Mouse (Mus musculus): ENCODE measurements around the gene Gosr2.

Gene Gosr2

GRCm38 (mm10) chr11:103647921-103648620 is 49.6 kb downstream of the Gosr2 start:
- no peak for DNase-seq (ENCODE audit: low read depth, low spot score)

GRCm38 (mm10) chr11:103646301-103646700 is 51.4 kb downstream of the Gosr2 start:
- DNase-seq (ENCODE audit: low read depth, low spot score), result no peak

- no peak for DNase-seq (ENCODE audit: low read depth, low spot score)
These were observed 52.0 kb downstream of the Gosr2 start for GRCm38 (mm10) chr11:103645731-103646130.

DNA sequence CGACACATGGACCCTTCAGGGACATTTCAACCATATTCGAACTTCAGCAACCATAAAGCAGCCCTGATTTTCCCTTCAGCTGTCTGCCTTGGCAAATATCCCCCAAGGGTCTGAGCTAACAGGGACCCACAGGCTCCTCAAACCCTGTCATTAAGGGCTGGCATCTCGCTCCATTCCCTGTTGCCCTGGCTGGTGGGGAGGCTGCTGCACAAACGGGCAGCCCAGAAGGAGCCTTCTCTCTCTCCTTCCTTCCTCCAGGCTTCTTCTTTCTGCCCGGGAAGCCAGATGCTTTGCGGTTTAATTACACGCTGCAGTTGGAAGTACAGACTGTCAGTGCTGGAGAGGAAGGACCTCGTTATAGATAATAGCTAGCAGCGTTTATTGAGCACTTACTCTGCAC is 54.5 kb downstream of the Gosr2 start:
- no peak for DNase-seq (ENCODE audit: low read depth, low spot score)

DNA sequence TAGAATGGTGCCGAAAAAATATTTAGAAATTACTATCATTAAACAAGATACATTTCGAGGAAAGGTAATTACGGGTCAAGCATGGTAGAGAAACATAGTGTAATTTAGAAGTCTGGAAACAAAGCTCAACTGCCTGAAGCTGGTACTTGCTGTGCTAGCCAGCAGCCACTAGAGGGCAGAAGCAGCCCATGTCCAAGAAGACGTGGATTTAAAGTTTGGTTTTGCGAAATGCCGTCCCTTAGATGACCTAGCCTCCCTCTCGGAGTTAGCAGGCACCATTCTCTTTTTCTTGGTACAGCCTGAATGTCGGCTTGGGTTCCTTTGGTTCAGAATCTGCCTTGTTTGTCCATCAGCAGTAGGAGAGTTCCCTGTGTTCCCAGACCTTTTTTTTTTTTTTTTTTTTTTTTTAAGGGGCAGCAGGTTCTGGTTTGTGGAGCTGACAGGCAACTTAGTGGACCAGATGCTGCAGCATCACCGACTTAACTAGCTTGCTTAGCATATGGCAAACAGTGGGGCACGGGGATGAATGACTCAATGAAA is 58.2 kb downstream of the Gosr2 start:
- peak; percentile 72 for DNase-seq (ENCODE audit: low read depth, low spot score)

DNA sequence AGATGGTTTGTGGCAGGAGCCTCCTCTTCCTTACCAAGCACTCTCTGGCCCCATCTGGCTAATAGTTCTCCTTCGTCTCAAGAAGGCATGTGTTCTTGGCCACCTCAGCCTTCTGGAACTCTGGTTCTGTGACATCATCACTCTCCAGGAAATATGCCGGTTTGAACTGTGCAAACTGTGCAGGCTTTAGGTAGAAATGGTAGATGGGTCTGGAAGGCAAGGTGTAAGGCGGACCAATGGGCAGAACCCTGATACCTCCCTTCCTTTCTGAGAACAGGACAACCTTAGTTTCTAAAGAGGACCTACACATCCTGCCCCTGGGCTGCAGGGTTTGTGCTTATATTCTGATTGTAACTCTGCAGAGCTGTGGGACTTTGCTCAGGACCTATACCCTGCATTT is 58.9 kb downstream of the Gosr2 start, which contains the start of gene Lyzl6:
Lyzl6 (minus strand) TSS at position 101 of the 400 bp plus-strand sequence.
- DNase-seq (ENCODE audit: low read depth, low spot score), result no peak

- DNase-seq (ENCODE audit: low read depth, low spot score), result no peak
These were observed 61.4 kb downstream of the Gosr2 start for GRCm38 (mm10) chr11:103636261-103636660.

DNA sequence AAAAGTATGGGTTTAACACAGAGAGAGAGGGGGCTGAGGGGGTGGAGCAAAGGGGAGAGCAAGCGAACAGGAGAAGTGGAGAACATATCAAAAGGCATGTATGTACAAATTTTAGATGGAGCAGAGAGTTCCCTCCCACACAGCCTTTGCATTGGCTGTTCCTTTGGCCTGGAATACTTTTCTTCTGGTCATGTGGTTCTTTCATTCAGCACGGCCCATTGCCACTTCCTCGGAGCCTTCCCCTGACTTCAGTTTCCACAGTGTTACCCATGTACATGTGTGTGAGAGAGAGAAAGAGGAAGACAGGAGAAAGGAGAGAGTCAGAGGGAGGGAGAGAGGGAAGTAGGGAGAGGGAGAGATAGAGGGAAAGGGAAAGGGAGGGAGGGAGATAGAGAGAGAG is 62.2 kb downstream of the Gosr2 start:
- DNase-seq (ENCODE audit: low read depth, low spot score), result no peak

- DNase-seq (ENCODE audit: low read depth, low spot score), result no peak
These were observed 62.9 kb downstream of the Gosr2 start for GRCm38 (mm10) chr11:103634806-103635205.

- no peak for DNase-seq (ENCODE audit: low read depth, low spot score)
These were observed 70.2 kb downstream of the Gosr2 start for GRCm38 (mm10) chr11:103627453-103627852.
